Mouse (Mus musculus) brain, embryonic 14.5 days (tissue): ENCODE data around the gene Saxo2.

Source experiments
- CTCF ChIP-seq: fragments of 200-500 bp; IDR thresholded peaks from 2 replicates; pipeline ENCODE4 v1.5.1; 2012; ENCODE audit warnings: inconsistent platforms, mild to moderate bottlenecking, moderate library complexity, borderline replicate concordance; ENCODE audit not compliant: insufficient read depth, insufficient read length; ENCODE audit errors: extremely low read depth
- POLR2A ChIP-seq: fragments of 200-500 bp; IDR thresholded peaks from 2 replicates; pipeline ENCODE4 v1.6.1; 2012; ENCODE audit warnings: mild to moderate bottlenecking, inconsistent platforms, borderline replicate concordance; ENCODE audit not compliant: poor library complexity, insufficient read depth, insufficient read length, severe bottlenecking; ENCODE audit errors: extremely low read depth

GRCm38 (mm10) chr7:82688736-82689135 lies 40.4 kb upstream of the Saxo2 start:
- TF ChIP-seq CTCF: no peak
- no peak for TF ChIP-seq POLR2A
